Mouse (Mus musculus) heart, embryonic 12.5 days (tissue): ENCODE data around the gene Dennd2a. TPM values are rescaled to one million over a fixed set of nuclear protein-coding genes. Genes with fewer than 3 reads are reported as not detected.
A peak's percentile ranks its signal among the peaks of the same experiment; 100 is the strongest.

Source experiments
- ATAC-seq: fragments of 200-750 bp; cut with Nextera tagmentation; 2 replicates; pipeline ENCODE4 v1.8.0; 2017; ENCODE audit warnings: moderate TSS enrichment, moderate library complexity; ENCODE audit not compliant: insufficient number of reproducible peaks, low FRiP score
- H3K27ac ChIP-seq: fragments of 300-500 bp; sonication (generic); 2 replicates; pipeline ENCODE4 v1.5.1; 2016; ENCODE audit warnings: mild to moderate bottlenecking, moderate library complexity; ENCODE audit not compliant: poor library complexity, severe bottlenecking
- H3K27me3 ChIP-seq: fragments of 300-500 bp; sonication (generic); replicated peaks from 2 replicates; pipeline ENCODE4 v1.6.1; 2016; ENCODE audit warnings: mild to moderate bottlenecking, moderate library complexity
- H3K36me3 ChIP-seq: fragments of 300-500 bp; sonication (generic); 2 replicates; pipeline ENCODE4 v1.6.1; 2016; ENCODE audit warnings: mild to moderate bottlenecking, moderate library complexity
- H3K4me1 ChIP-seq: fragments of 300-500 bp; sonication (generic); replicated peaks from 2 replicates; pipeline ENCODE4 v1.6.1; 2016; ENCODE audit warnings: mild to moderate bottlenecking
- H3K4me2 ChIP-seq: fragments of 300-500 bp; sonication (generic); 2 replicates; pipeline ENCODE4 v1.6.1; 2016; ENCODE audit warnings: mild to moderate bottlenecking, moderate library complexity
- H3K4me3 ChIP-seq: fragments of 300-500 bp; sonication (generic); 2 replicates; pipeline ENCODE4 v1.5.1; 2016; ENCODE audit warnings: mild to moderate bottlenecking
- H3K9ac ChIP-seq: fragments of 300-500 bp; sonication (generic); 2 replicates; pipeline ENCODE4 v1.6.1; 2016; ENCODE audit warnings: mild to moderate bottlenecking, moderate library complexity
- H3K9me3 ChIP-seq: fragments of 300-500 bp; sonication (generic); replicated peaks from 2 replicates; pipeline ENCODE4 v1.6.1; 2016; ENCODE audit warnings: mild to moderate bottlenecking, moderate library complexity
- WGBS: fragments of 180-500 bp; shearing (Covaris S2); methylation state at CpG from one replicate; pipeline ENCODE4 v1.1.7; 2016; 5-methylcytosine and 5-hydroxymethylcytosine counted together
- polyA plus RNA-seq: library from polyadenylated mRNA; unstranded; fragments of >200 nt; fragmentation: Nextera tagmentation; extraction: Ambion mirVana; gene quantifications from 2 replicates; pipeline ENCODE4 v1.2.1, GENCODE M21; 2016

Gene Dennd2a
- polyA plus RNA-seq, 1 experiment from 2014 or later, result 26.8 TPM

DNA sequence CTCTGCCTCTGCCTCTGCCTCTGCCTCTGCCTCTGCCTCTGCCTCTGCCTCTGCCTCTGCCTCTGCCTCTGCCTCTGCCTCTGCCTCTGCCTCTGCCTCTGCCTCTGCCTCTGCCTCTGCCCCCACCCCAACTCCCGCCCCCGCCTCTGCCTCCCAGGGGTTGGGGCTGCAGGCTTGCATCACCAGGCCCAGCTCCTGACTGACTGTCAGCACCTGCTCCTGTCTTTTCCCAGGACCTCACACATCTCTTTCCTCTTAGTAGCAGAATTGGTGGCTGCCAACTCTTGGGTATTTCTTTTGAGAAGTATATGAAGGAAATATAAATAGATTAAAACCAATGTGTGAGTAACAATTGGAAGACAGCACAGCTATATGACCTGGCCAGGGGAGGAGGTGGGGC lies 22.9 kb upstream of the Dennd2a start:
- H3K4me2 ChIP-seq, result no peak overlapping the region
- 38% methylated on average over 1 of the region's 2 CpGs for WGBS
- no peak overlapping the region for H3K4me3 ChIP-seq
- H3K4me1 ChIP-seq, result no peaks in the 10 kb centered on the region
- H3K27me3 ChIP-seq, result no peaks in the 10 kb centered on the region
- peaks cover 53% of the 10 kb centered on the region for H3K36me3 ChIP-seq
- no peak overlapping the region for H3K27ac ChIP-seq
- no peak for ATAC-seq
- no peak overlapping the region for H3K9ac ChIP-seq
- H3K9me3 ChIP-seq, result no peaks in the 10 kb centered on the region

DNA sequence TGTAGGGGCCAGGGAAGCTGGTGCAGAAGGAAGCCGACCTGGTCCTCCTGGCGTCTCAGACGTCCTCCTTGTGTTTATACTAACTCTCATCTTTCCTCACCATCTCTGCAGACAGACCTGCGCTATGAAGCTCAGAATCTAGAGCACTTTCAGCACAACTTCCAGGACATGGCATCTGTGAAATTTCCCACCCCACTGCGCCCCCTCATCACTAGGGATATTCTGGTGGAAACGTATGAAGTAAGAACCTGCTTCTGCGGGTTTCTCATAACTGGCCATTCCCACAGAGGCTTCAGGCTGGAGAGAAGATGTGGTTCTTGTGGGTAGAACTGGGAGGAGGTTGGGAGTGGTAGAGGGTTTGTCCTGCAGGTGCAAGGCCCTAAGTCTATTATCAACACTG lies 21.9 kb upstream of the Dennd2a start:
- Histone ChIP-seq H3K9me3 (no peaks in the 10 kb centered on the region), H3K9ac (no peak overlapping the region), H3K4me3 (no peak overlapping the region), H3K27ac (no peak overlapping the region), H3K27me3 (no peaks in the 10 kb centered on the region), H3K4me2 (no peak overlapping the region), H3K36me3 (peaks cover 48% of the 10 kb centered on the region), H3K4me1 (peaks cover 7% of the 10 kb centered on the region)
- no peak for ATAC-seq
- WGBS, result 83% methylated on average over 7 of the region's 7 CpGs

DNA sequence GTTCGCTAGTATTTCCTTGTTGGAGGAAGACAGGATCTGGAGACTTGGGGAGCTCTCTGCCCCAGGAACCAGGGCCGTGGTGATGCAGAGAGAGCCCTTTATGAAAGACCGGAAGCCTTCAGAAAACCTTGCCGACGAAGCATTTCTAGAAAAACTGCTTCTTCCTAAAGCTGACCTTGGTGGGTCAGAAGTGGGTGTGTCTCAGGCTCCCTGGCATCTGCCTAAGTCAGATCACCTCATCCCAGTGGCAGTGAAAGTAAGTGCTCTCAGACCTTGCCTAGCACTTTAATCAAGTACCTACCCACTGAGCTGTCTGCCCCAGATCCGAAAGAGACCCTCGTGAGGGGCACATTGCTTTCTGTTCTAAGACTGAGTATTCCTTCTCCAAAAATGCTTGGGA lies 17.3 kb upstream of the Dennd2a start:
- peak overlapping the region; percentile 90; the same call in 1 of the 2 replicates for H3K9ac ChIP-seq
- H3K4me3 ChIP-seq, result peak overlapping the region; percentile 98; the same call in 1 of the 2 replicates
- no peak overlapping the region for H3K27ac ChIP-seq
- peaks cover 23% of the 10 kb centered on the region for H3K36me3 ChIP-seq
- H3K9me3 ChIP-seq, result no peaks in the 10 kb centered on the region
- no peak for ATAC-seq
- H3K27me3 ChIP-seq, result no peaks in the 10 kb centered on the region
- 71% methylated on average over 7 of the region's 7 CpGs for WGBS
- peaks cover 16% of the 10 kb centered on the region for H3K4me1 ChIP-seq
- peak overlapping the region; percentile 93 for H3K4me2 ChIP-seq

DNA sequence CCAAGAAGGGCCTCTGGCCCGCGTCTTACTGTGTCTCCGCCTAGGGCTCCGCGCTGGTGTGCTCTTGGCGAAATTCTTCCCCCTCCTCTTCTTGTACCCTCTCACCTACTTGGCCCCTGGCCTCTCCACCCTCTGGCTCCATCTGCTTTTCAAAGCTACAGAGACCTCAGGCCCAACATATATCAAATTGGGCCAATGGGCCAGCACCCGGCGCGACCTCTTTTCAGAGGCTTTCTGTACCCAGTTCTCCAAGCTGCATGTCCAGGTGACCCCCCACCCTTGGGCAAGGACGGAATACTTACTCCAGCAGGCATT lies 16.8 kb upstream of the Dennd2a start:
- H3K4me2 ChIP-seq, result peak overlapping the region; percentile 93
- peak overlapping the region; percentile 97 for H3K27ac ChIP-seq
- peaks cover 16% of the 10 kb centered on the region for H3K4me1 ChIP-seq
- peak; percentile 22; the same call in 1 of the 2 replicates for ATAC-seq
- peak overlapping the region; percentile 90 for H3K9ac ChIP-seq
- no peaks in the 10 kb centered on the region for H3K9me3 ChIP-seq
- peak overlapping the region; percentile 98 for H3K4me3 ChIP-seq
- peaks cover 18% of the 10 kb centered on the region for H3K36me3 ChIP-seq
- WGBS, result 19% methylated on average over 10 of the region's 10 CpGs
- no peaks in the 10 kb centered on the region for H3K27me3 ChIP-seq

DNA sequence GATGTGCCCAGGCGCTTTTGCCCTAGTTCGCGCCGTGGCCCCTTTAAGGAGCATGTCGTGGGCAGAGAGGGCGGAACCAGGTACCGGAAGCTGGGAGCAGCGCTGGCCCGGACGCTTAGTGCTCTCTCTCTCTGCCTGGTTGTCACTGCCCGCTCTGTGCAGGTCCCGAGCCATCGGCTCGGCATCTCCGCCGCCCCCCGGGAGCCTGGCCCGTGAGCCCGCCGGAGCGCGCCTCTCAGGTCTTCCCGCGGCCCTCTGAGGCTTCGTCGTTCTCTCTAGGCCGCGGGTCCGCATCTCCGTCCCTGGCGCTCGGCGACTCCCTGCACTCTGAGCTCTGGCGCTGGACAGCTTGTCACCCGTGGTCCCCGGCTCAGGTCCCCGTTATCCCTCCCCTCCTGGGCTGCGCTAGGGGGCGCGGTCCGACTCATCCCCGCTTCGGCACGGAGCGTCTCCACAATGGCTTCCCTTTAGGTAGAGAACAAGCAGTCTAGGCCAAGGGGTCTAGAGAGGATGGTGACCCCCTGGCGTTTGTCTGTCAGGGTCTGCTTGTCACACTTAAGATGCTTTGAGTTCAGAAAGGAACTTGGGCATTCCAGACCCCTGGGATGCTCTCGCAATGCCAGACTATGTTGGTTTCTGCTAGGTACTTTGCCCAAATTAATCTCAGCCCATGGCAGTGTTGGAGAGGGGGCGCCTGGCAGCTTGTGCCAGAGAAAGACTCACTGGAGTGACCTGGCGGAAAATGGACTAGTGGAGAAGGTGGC lies 16.3 kb upstream of the Dennd2a start, which contains the start of gene Adck2:
Adck2 (plus strand) TSS at position 83 of the 764 bp plus-strand sequence.
- Histone ChIP-seq H3K9ac (peak within 1 kb of the TSS; percentile 90), H3K4me3 (peak within 1 kb of the TSS; percentile 98), H3K4me2 (peak within 1 kb of the TSS; percentile 93), H3K4me1 (peaks cover 16% of the 10 kb centered on the region), H3K36me3 (peaks cover 13% of the 10 kb centered on the region; the same call in 1 of the 2 replicates), H3K27ac (peak within 1 kb of the TSS; percentile 97), H3K9me3 (no peaks in the 10 kb centered on the region), H3K27me3 (no peaks in the 10 kb centered on the region)
- under 1% methylated on average over 49 of the region's 49 CpGs for WGBS
- peak; percentile 94 for ATAC-seq

DNA sequence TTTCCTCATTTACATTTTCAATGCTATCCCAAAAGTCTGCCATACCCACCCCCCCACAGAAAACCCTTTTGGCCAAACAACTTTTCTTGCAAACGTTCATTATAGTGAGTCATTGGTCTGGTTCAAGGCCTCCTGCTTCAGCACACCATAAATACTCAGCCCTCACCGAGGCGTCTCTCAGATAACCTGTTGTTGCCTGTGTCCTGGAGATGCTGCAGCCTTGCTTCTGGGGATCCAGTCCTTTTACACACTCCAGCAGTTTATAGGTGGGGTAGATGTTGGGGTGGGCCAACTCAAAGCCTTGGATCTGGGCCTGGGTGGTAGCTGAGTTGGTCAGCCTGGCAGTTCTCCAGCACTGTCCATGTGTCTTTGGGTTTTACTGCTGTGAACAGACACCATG lies 12.8 kb upstream of the Dennd2a start:
- Histone ChIP-seq H3K4me2 (no peak overlapping the region), H3K4me3 (no peak overlapping the region), H3K4me1 (peaks cover 16% of the 10 kb centered on the region), H3K27me3 (no peaks in the 10 kb centered on the region), H3K9me3 (no peaks in the 10 kb centered on the region), H3K9ac (no peak overlapping the region), H3K36me3 (no peaks in the 10 kb centered on the region), H3K27ac (no peak overlapping the region)
- no peak for ATAC-seq
- WGBS, result 58% methylated on average over 3 of the region's 3 CpGs

DNA sequence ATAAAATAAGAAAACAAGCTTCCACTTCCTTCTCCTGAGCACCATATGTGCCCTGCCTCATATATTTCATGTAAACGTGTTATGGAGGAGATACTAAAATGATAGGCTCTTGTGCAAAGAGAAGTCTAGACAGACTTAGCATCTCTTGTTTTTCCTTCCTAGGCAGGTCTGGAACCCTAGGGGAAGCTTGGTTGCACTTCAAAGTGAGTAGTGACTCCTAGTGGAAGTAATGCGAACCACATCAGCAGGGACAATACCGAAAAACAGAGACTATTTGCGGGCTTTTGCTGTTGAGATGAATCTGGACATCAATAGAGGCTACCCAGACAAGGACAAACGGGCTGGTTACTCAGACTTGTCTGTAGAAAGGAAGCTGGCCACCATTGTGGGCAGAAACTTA lies 9.9 kb upstream of the Dennd2a start:
- 11% methylated on average over 5 of the region's 5 CpGs for WGBS

DNA sequence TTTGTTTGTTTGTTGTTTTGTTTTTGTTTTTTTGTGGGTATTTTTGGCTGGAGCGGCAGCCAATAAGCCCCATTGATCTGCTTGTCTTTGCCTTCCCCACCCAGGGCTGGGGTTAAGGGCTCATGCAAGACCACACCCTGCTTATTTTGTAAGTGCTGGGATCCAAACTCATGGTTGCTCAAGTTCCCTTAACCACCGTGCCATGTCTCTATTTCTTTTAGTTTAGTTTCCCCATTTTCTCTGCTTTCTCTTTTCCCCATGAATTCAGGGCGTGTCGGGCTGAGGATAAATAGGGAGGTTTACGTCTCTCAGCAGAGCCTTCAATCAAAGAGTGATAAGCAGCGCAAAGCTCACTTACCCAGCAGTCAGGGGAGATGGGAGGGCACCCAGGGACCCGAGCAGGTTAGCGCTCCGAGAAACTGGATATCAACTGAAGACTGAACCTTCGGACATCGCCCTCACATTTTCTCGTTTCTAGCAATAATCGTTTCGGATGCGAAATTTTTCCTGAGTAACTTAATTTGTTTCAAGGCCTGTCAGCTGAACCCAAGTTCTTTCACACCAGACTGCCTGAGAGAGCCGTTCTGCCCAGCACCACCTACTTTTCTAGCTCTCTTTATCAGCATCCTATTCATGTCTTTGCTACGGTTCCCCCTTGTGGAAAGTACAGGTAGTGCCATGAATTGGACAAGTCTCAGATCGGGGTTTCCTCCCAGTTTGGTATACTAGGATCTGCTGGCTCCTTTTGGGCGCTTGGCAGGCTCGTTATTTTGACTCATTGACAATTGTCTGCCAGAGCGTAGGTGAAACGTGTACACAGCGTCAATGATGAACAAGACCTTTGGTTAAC lies 4.7 kb upstream of the Dennd2a start:
- peak overlapping the region; percentile 64 for H3K4me2 ChIP-seq
- no peaks in the 10 kb centered on the region for H3K27me3 ChIP-seq
- peak overlapping the region; percentile 52; the same call in 1 of the 2 replicates for H3K9ac ChIP-seq
- 10% methylated on average over 23 of the region's 23 CpGs for WGBS
- no peaks in the 10 kb centered on the region for H3K9me3 ChIP-seq
- ATAC-seq, result peak; percentile 71; the same call in 1 of the 2 replicates
- no peak overlapping the region for H3K27ac ChIP-seq
- H3K4me3 ChIP-seq, result peak overlapping the region; percentile 30; the same call in 1 of the 2 replicates
- peaks cover 17% of the 10 kb centered on the region; the same call in 1 of the 2 replicates for H3K4me1 ChIP-seq
- no peaks in the 10 kb centered on the region for H3K36me3 ChIP-seq

More for the DNA sequence above, 9.9 kb upstream of the Dennd2a start:
- H3K4me1 ChIP-seq, result no peaks in the 10 kb centered on the region
- H3K27ac ChIP-seq, result no peak overlapping the region
- H3K27me3 ChIP-seq, result no peaks in the 10 kb centered on the region
- 0 out of 2 replicates have a peak, but pooled peaks have one; percentile 34 for ATAC-seq
- no peaks in the 10 kb centered on the region for H3K9me3 ChIP-seq
- H3K4me2 ChIP-seq, result no peak overlapping the region
- H3K9ac ChIP-seq, result no peak overlapping the region
- H3K36me3 ChIP-seq, result no peaks in the 10 kb centered on the region
- H3K4me3 ChIP-seq, result no peak overlapping the region

DNA sequence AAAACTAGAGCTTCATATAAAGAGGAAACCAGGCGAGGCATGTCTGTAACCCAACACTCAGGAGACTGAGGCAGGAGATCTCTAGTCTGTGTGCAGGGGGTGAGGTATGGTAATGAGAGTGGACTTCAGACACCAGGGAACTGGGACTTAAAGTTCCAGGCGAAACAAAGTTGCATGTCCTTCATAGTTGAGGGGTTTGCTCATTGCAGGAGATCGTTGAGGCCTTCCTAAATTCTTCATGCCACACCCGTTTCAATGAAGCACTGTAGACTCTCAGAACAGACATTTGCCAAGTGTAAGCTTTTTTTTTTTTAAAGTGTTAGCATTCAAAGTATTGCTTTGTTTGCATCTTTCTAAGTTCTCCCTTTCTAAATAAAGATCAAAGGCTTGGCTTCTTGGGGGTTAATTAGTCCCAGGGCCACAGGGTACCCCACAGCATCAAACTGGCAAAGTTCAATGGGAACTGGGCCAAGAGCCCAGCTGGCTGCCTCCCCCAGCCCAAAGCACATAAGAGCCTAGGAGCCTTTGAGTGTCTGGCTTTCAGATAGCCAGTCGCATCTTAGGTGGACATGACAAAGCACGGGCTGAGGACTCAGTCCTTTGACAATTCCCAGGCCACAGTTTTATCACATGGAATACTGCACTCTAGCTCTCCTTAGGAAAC lies 1.7 kb upstream of the Dennd2a start:
- H3K36me3 ChIP-seq, result no peaks in the 10 kb centered on the region
- H3K27ac ChIP-seq, result no peak overlapping the region
- no peak overlapping the region for H3K9ac ChIP-seq
- no peaks in the 10 kb centered on the region for H3K9me3 ChIP-seq
- no peak overlapping the region for H3K4me3 ChIP-seq
- H3K4me2 ChIP-seq, result no peak overlapping the region
- no peak for ATAC-seq
- WGBS, result 46% methylated on average over 6 of the region's 6 CpGs
- H3K27me3 ChIP-seq, result no peaks in the 10 kb centered on the region
- peaks cover 38% of the 10 kb centered on the region for H3K4me1 ChIP-seq

DNA sequence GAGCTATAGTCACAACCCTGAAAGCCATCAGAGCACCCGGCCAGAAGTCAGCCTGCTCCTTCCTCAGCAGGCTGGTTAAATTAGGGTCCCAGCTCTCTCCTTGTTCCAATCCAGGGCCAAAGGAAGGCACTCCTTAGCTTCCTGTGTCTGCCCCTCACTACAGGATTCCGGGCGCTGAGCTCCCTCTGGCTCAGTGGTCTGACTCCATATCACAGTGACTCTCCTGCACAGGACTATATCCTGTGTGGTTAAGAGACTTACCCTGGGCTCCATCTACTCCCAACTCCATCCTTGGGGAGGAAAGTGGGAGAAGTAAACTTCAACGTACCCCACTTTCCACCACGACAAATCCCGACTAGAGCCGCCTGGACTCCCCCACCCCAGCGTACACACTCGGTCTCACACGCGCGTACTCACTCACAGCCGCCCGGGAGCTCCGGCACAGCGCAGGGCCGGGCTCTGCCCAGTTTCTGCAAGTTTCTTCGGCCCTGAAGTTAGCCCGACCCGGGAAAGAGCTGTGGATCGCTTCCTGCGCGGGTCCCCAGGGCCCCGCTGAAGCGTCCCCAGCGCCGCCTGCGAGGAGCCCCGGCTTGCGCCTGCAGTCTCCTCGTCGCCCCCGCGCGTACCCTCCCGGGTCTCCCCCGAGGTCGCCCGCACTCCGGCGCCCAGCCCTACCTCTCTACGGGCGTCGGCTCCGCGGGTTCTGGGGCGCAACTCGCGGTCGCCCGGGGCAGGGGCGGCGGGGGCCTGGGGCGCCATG lies 587 bp downstream of the Dennd2a start:
- H3K9ac ChIP-seq, result peak overlapping the region; percentile 94
- H3K9me3 ChIP-seq, result no peaks in the 10 kb centered on the region
- H3K4me2 ChIP-seq, result peak overlapping the region; percentile 70
- WGBS, result 1% methylated on average over 51 of the region's 54 CpGs
- no peaks in the 10 kb centered on the region for H3K27me3 ChIP-seq
- peaks cover 5% of the 10 kb centered on the region for H3K36me3 ChIP-seq
- ATAC-seq, result peak; percentile 60
- peak overlapping the region; percentile 84 for H3K4me3 ChIP-seq
- H3K4me1 ChIP-seq, result peaks cover 46% of the 10 kb centered on the region
- peak overlapping the region; percentile 92 for H3K27ac ChIP-seq
